ENCODE assay signal across 25 mouse cellular contexts in genomic region chr15:102222386-102222785, GRCm38 (mm10). TPM values are rescaled to one million over a fixed set of nuclear protein-coding genes. Genes with fewer than 3 reads are reported as not detected.
DNase-seq lines count a peak whose midpoint lies in the region; ATAC-seq and TF ChIP-seq lines count a peak whose summit lies in the region.
"Had no signal": no experiment of that assay in that cellular context is flagged by ENCODE, and none has a peak within 500 bp of the region (broad histone marks: within the 10 kb centered on the region; RNA-seq: fewer than 3 reads in every experiment).

No protein-coding gene starts in this region.

- no peak overlapping the region for H3K9ac ChIP-seq in hindbrain, postnatal 0 days (replicated peaks; ENCODE audit: low read length)
- no peak overlapping the region for H3K9ac ChIP-seq in hindbrain, embryonic 11.5 days (ENCODE audit: low read depth, low read length)
- no peak overlapping the region for H3K9ac ChIP-seq in lung, postnatal 0 days (replicated peaks; ENCODE audit: low read depth)
- H3K9ac ChIP-seq: hindbrain, embryonic 13.5 days; lung, embryonic 15.5 days; neural tube, embryonic 13.5 days had no signal

- H3K27me3 ChIP-seq in hindbrain, postnatal 0 days (ENCODE audit: insufficient read depth, low read length) = peaks cover 10% of the 10 kb centered on the region; the same call in 1 of the 2 replicates
- peaks cover 12% of the 10 kb centered on the region for H3K27me3 ChIP-seq in hindbrain, embryonic 11.5 days (ENCODE audit: control insufficient read depth, insufficient read depth, low read length)
- peaks cover 10% of the 10 kb centered on the region for H3K27me3 ChIP-seq in lung, postnatal 0 days (replicated peaks; ENCODE audit: insufficient read depth, low read length)
- peaks cover 14% of the 10 kb centered on the region for H3K27me3 ChIP-seq in E14TG2a.4 (ENCODE audit: insufficient read depth, low read length)
- H3K27me3 ChIP-seq in limb, embryonic 10.5 days (ENCODE audit: low read depth, poor library complexity, severe bottlenecking) = peaks cover 32% of the 10 kb centered on the region

- peak; percentile 48 for TF ChIP-seq CTCF in hindbrain, postnatal 0 days (IDR thresholded peaks at IDR 0.05; ENCODE audit: low read depth)
- TF ChIP-seq CTCF in lung, postnatal 0 days (IDR thresholded peaks at IDR 0.05) = peak; percentile 32
- TF ChIP-seq CTCF in E14TG2a.4 (conservative IDR thresholded peaks at IDR 0.05; ENCODE audit: low read length) = peak; percentile 6; the same call in 1 of the 2 replicates

- DNase-seq in hindbrain, postnatal 0 days (ENCODE audit: low spot score) = peak; percentile 56
- no peak for DNase-seq in hindbrain, embryonic 11.5 days (ENCODE audit: low spot score)
- DNase-seq in lung, postnatal 0 days (ENCODE audit: low spot score) = no peak
- DNase-seq in lung, postnatal 4 days = no peak
- DNase-seq in R1 (ENCODE audit: low read depth, low spot score) = peak; percentile 63
- DNase-seq in limb, embryonic 10.5 days (ENCODE audit: low spot score) = no peak
- DNase-seq: adrenal gland, adult 8-10 months; cerebellum, adult 11 months; cerebellum, postnatal 36 days; gastrocnemius, postnatal 25 days; kidney, adult 18-20 months; kidney, postnatal 25 days; liver; thymus, adult 18-20 months had no signal

- WGBS in hindbrain, postnatal 0 days = 41% methylated on average over 10 of the region's 10 CpGs
- 64% methylated on average over 10 of the region's 10 CpGs for WGBS in hindbrain, embryonic 11.5 days
- WGBS in lung, postnatal 0 days = 53% methylated on average over 10 of the region's 10 CpGs
- 71% methylated on average over 10 of the region's 10 CpGs for WGBS in limb, embryonic 10.5 days

- H3K4me2 ChIP-seq in hindbrain, postnatal 0 days (ENCODE audit: low read depth, low read length) = no peak overlapping the region
- no peak overlapping the region for H3K4me2 ChIP-seq in hindbrain, embryonic 11.5 days (replicated peaks; ENCODE audit: low read depth, low read length)
- H3K4me2 ChIP-seq in lung, postnatal 0 days (replicated peaks; ENCODE audit: low read depth, low read length) = no peak overlapping the region
- H3K4me2 ChIP-seq: hindbrain, embryonic 13.5 days; lung, embryonic 15.5 days; neural tube, embryonic 13.5 days had no signal

- H3K36me3 ChIP-seq in hindbrain, postnatal 0 days (ENCODE audit: insufficient read depth, low read length) = no peaks in the 10 kb centered on the region
- no peaks in the 10 kb centered on the region for H3K36me3 ChIP-seq in hindbrain, embryonic 11.5 days (ENCODE audit: control insufficient read depth, insufficient read depth, low read length)
- no peaks in the 10 kb centered on the region for H3K36me3 ChIP-seq in lung, postnatal 0 days (ENCODE audit: insufficient read depth, low read length)
- H3K36me3 ChIP-seq in E14TG2a.4 (ENCODE audit: insufficient read depth, low read length) = peaks cover 50% of the 10 kb centered on the region
- peaks cover 6% of the 10 kb centered on the region for H3K36me3 ChIP-seq in limb, embryonic 10.5 days
- H3K36me3 ChIP-seq: lung, embryonic 15.5 days had no signal

- no peak; the same call in 1 of the 2 replicates for ATAC-seq in hindbrain, postnatal 0 days
- ATAC-seq in hindbrain, embryonic 11.5 days (ENCODE audit: low FRiP score) = no peak
- no peak for ATAC-seq in lung, postnatal 0 days

- H3K27ac ChIP-seq in hindbrain, postnatal 0 days = no peak overlapping the region
- no peak overlapping the region for H3K27ac ChIP-seq in hindbrain, embryonic 11.5 days (ENCODE audit: low read depth, low read length)
- no peak overlapping the region for H3K27ac ChIP-seq in lung, postnatal 0 days (ENCODE audit: low read length)
- no peak overlapping the region for H3K27ac ChIP-seq in limb, embryonic 10.5 days
- H3K27ac ChIP-seq: embryonic facial prominence, embryonic 10.5 days; hindbrain, embryonic 13.5 days; lung, embryonic 15.5 days; neural tube, embryonic 13.5 days had no signal

- no peak for TF ChIP-seq EP300 in lung, postnatal 0 days (IDR thresholded peaks at IDR 0.05)

- no peak overlapping the region for H3K4me3 ChIP-seq in hindbrain, postnatal 0 days (ENCODE audit: low read length)
- H3K4me3 ChIP-seq in hindbrain, embryonic 11.5 days (ENCODE audit: low read depth, low read length) = no peak overlapping the region
- H3K4me3 ChIP-seq in lung, postnatal 0 days (ENCODE audit: low read depth, low read length) = no peak overlapping the region
- peak overlapping the region; percentile 60 for H3K4me3 ChIP-seq in E14TG2a.4 (replicated peaks; ENCODE audit: low read length)
- no peak overlapping the region for H3K4me3 ChIP-seq in limb, embryonic 10.5 days
- H3K4me3 ChIP-seq: embryonic facial prominence, embryonic 10.5 days; hindbrain, embryonic 13.5 days; lung, embryonic 15.5 days; neural tube, embryonic 13.5 days had no signal

- no peaks in the 10 kb centered on the region for H3K4me1 ChIP-seq in hindbrain, postnatal 0 days (ENCODE audit: insufficient read depth, low read length)
- H3K4me1 ChIP-seq in hindbrain, embryonic 11.5 days (replicated peaks; ENCODE audit: control insufficient read depth, insufficient read depth, low read length) = no peaks in the 10 kb centered on the region
- H3K4me1 ChIP-seq in lung, postnatal 0 days (ENCODE audit: insufficient read depth, low read depth, low read length) = peaks cover 4% of the 10 kb centered on the region; the same call in 1 of the 2 replicates
- peaks cover 67% of the 10 kb centered on the region for H3K4me1 ChIP-seq in E14TG2a.4 (replicated peaks; ENCODE audit: low read depth, low read length)
- peaks cover 15% of the 10 kb centered on the region for H3K4me1 ChIP-seq in limb, embryonic 10.5 days

- no peaks in the 10 kb centered on the region for H3K9me3 ChIP-seq in hindbrain, postnatal 0 days (ENCODE audit: low read length)
- H3K9me3 ChIP-seq in hindbrain, embryonic 11.5 days (ENCODE audit: control insufficient read depth, low read length) = no peaks in the 10 kb centered on the region
- H3K9me3 ChIP-seq in lung, postnatal 0 days (ENCODE audit: low read length) = no peaks in the 10 kb centered on the region
- H3K9me3 ChIP-seq in E14TG2a.4 (ENCODE audit: low read length) = no peaks in the 10 kb centered on the region
- H3K9me3 ChIP-seq in limb, embryonic 10.5 days (replicated peaks) = no peaks in the 10 kb centered on the region
- H3K9me3 ChIP-seq: embryonic facial prominence, embryonic 10.5 days; hindbrain, embryonic 13.5 days; lung, embryonic 15.5 days; neural tube, embryonic 13.5 days had no signal

RNA-seq across cellular contexts. Expression of gene Itgb7, which starts 9.4 kb away (rescaled TPM):
- 0.40 and 1.2 TPM in 2 replicates for total RNA-seq in hindbrain, postnatal 0 days (2014; rRNA removed)
- 1.3 and 2.1 TPM in 2 replicates for polyA plus RNA-seq in hindbrain, postnatal 0 days (2015; fragmentation: Nextera tagmentation; extraction: Ambion mirVana)
- polyA plus RNA-seq in hindbrain, embryonic 11.5 days (2014; fragmentation: Nextera tagmentation; extraction: Ambion mirVana) = 1.0 and 1.1 TPM in 2 replicates
- 3.6 and 4.3 TPM in 2 replicates for polyA plus RNA-seq in lung, postnatal 0 days (2015; fragmentation: Nextera tagmentation; extraction: Ambion mirVana)
- polyA plus RNA-seq in limb, embryonic 10.5 days (2016; fragmentation: Nextera tagmentation; extraction: Ambion mirVana) = 1.2 and 1.5 TPM in 2 replicates

RNA-seq across cellular contexts. Expression of gene Csad, which starts 17.9 kb away (rescaled TPM):
- total RNA-seq in hindbrain, postnatal 0 days (2014; rRNA removed) = 56.9 and 67.2 TPM in 2 replicates
- 41.8 and 43.1 TPM in 2 replicates for polyA plus RNA-seq in hindbrain, postnatal 0 days (2015; fragmentation: Nextera tagmentation; extraction: Ambion mirVana)
- 23.5 and 27.9 TPM in 2 replicates for polyA plus RNA-seq in hindbrain, embryonic 11.5 days (2014; fragmentation: Nextera tagmentation; extraction: Ambion mirVana)
- polyA plus RNA-seq in lung, postnatal 0 days (2015; fragmentation: Nextera tagmentation; extraction: Ambion mirVana) = 71.0 and 76.9 TPM in 2 replicates
- 38.8 and 55.0 TPM in 2 replicates for polyA plus RNA-seq in limb, embryonic 10.5 days (2016; fragmentation: Nextera tagmentation; extraction: Ambion mirVana)

RNA-seq across cellular contexts. Expression of gene Zfp740, which starts 19.3 kb away (rescaled TPM):
- 49.5 and 61.0 TPM in 2 replicates for total RNA-seq in hindbrain, postnatal 0 days (2014; rRNA removed)
- polyA plus RNA-seq in hindbrain, postnatal 0 days (2015; fragmentation: Nextera tagmentation; extraction: Ambion mirVana) = 33.8 and 37.7 TPM in 2 replicates
- polyA plus RNA-seq in hindbrain, embryonic 11.5 days (2014; fragmentation: Nextera tagmentation; extraction: Ambion mirVana) = 49.7 and 63.8 TPM in 2 replicates
- polyA plus RNA-seq in lung, postnatal 0 days (2015; fragmentation: Nextera tagmentation; extraction: Ambion mirVana) = 31.9 and 33.9 TPM in 2 replicates
- 73.0 and 88.7 TPM in 2 replicates for polyA plus RNA-seq in limb, embryonic 10.5 days (2016; fragmentation: Nextera tagmentation; extraction: Ambion mirVana)

RNA-seq across cellular contexts. Expression of gene Rarg, which starts 34.9 kb away (rescaled TPM):
- total RNA-seq in hindbrain, postnatal 0 days (2014; rRNA removed) = 8.8 and 11.4 TPM in 2 replicates
- polyA plus RNA-seq in hindbrain, postnatal 0 days (2015; fragmentation: Nextera tagmentation; extraction: Ambion mirVana) = 3.8 and 4.4 TPM in 2 replicates
- polyA plus RNA-seq in hindbrain, embryonic 11.5 days (2014; fragmentation: Nextera tagmentation; extraction: Ambion mirVana) = 20.3 and 21.7 TPM in 2 replicates
- 35.8 and 40.2 TPM in 2 replicates for polyA plus RNA-seq in lung, postnatal 0 days (2015; fragmentation: Nextera tagmentation; extraction: Ambion mirVana)
- polyA plus RNA-seq in limb, embryonic 10.5 days (2016; fragmentation: Nextera tagmentation; extraction: Ambion mirVana) = 111 and 148 TPM in 2 replicates

RNA-seq across cellular contexts. Expression of gene Gm9918, which starts 48.0 kb away (rescaled TPM):
- total RNA-seq in hindbrain, postnatal 0 days (2014; rRNA removed) = not detected in 2 replicates
- polyA plus RNA-seq in hindbrain, postnatal 0 days (2015; fragmentation: Nextera tagmentation; extraction: Ambion mirVana) = 0.06 TPM in 1 of 2 replicates, not detected in the other
- polyA plus RNA-seq in hindbrain, embryonic 11.5 days (2014; fragmentation: Nextera tagmentation; extraction: Ambion mirVana) = 0.15 TPM in 2 replicates
- 0.13 and 0.36 TPM in 2 replicates for polyA plus RNA-seq in lung, postnatal 0 days (2015; fragmentation: Nextera tagmentation; extraction: Ambion mirVana)
- 1.1 and 1.4 TPM in 2 replicates for polyA plus RNA-seq in limb, embryonic 10.5 days (2016; fragmentation: Nextera tagmentation; extraction: Ambion mirVana)
- total RNA-seq: gastrocnemius, postnatal 25 days; layer of hippocampus, postnatal 14 days; left cerebral cortex, postnatal 14 days; megakaryocyte-erythroid progenitor cell, adult 5-6 weeks; MEL had no signal
- polyA plus RNA-seq: C2C12; heart, postnatal 0 days had no signal

Comparison
In these comparisons a context has a peak if more than half of its experiments do, and no peak if none do; other contexts are left out.
1. DNase-seq: peak in hindbrain, postnatal 0 days (single experiment) and R1 (single experiment); none in hindbrain, embryonic 11.5 days (single experiment), lung, postnatal 0 days (single experiment), lung, postnatal 4 days (0 of 2) and limb, embryonic 10.5 days (single experiment).
2. Peak in every context shown above with its lines, with median percentiles within 50 percentile points of each other: CTCF ChIP-seq.